Mouse (Mus musculus): Measurements from ENCODE around the gene Ei24. TPM values are rescaled to one million over a fixed set of nuclear protein-coding genes. Genes with fewer than 3 reads are reported as not detected.

Ei24 gene
- 61.7 and 68.7 TPM in 2 replicates for polyA plus RNA-seq (2014; fragmentation: Nextera tagmentation; extraction: Ambion mirVana)

GRCm38 (mm10) chr9:36796781-36797555, at the start of gene Ei24:
Gene Ei24 (minus strand): TSS chr9:36797393.
- Histone ChIP-seq H3K4me3 (ENCODE audit: low read depth, low read length) (peak within 1 kb of the TSS; percentile 95), H3K36me3 (ENCODE audit: control insufficient read depth, insufficient read depth, low read length) (no peaks in the 10 kb centered on the region), H3K9me3 (ENCODE audit: control insufficient read depth, low read length) (no peaks in the 10 kb centered on the region), H3K4me2 (replicated peaks; ENCODE audit: low read depth, low read length) (peak within 1 kb of the TSS; percentile 83), H3K27me3 (ENCODE audit: control insufficient read depth, insufficient read depth, low read length) (no peaks in the 10 kb centered on the region), H3K9ac (ENCODE audit: low read depth, low read length) (peak within 1 kb of the TSS; percentile 97), H3K4me1 (replicated peaks; ENCODE audit: control insufficient read depth, insufficient read depth, low read length) (no peaks in the 10 kb centered on the region), H3K27ac (ENCODE audit: low read depth, low read length) (0 out of 2 replicates have a peak within 1 kb of the TSS, but pooled peaks have one; percentile 2)
- peak; percentile 99 for ATAC-seq (ENCODE audit: low FRiP score)
- under 1% methylated on average over 64 of the region's 66 CpGs for WGBS
- peak; percentile 94 for DNase-seq (ENCODE audit: low spot score)

- DNase-seq (ENCODE audit: low spot score) = no peak
- Histone ChIP-seq H3K4me1 (replicated peaks; ENCODE audit: control insufficient read depth, insufficient read depth, low read length) (no peaks in the 10 kb centered on the region), H3K36me3 (ENCODE audit: control insufficient read depth, insufficient read depth, low read length) (peaks cover 8% of the 10 kb centered on the region; the same call in 1 of the 2 replicates), H3K27me3 (ENCODE audit: control insufficient read depth, insufficient read depth, low read length) (no peaks in the 10 kb centered on the region), H3K4me3 (ENCODE audit: low read depth, low read length) (no peak overlapping the region), H3K9me3 (ENCODE audit: control insufficient read depth, low read length) (no peaks in the 10 kb centered on the region), H3K9ac (ENCODE audit: low read depth, low read length) (no peak overlapping the region), H3K27ac (ENCODE audit: low read depth, low read length) (no peak overlapping the region), H3K4me2 (replicated peaks; ENCODE audit: low read depth, low read length) (no peak overlapping the region)
- ATAC-seq (ENCODE audit: low FRiP score) = no peak
- 58% methylated on average over 4 of the region's 4 CpGs for WGBS
Measured at GRCm38 (mm10) chr9:36846346-36846745, 49.2 kb upstream of the Ei24 start.

- Histone ChIP-seq H3K4me2 (replicated peaks; ENCODE audit: low read depth, low read length) (peak overlapping the region; percentile 76), H3K27me3 (ENCODE audit: control insufficient read depth, insufficient read depth, low read length) (no peaks in the 10 kb centered on the region), H3K27ac (ENCODE audit: low read depth, low read length) (peak overlapping the region; percentile 92), H3K4me3 (ENCODE audit: low read depth, low read length) (peak overlapping the region; percentile 74), H3K36me3 (ENCODE audit: control insufficient read depth, insufficient read depth, low read length) (no peaks in the 10 kb centered on the region), H3K9ac (ENCODE audit: low read depth, low read length) (peak overlapping the region; percentile 75), H3K9me3 (ENCODE audit: control insufficient read depth, low read length) (no peaks in the 10 kb centered on the region), H3K4me1 (replicated peaks; ENCODE audit: control insufficient read depth, insufficient read depth, low read length) (no peaks in the 10 kb centered on the region; the same call in 1 of the 2 replicates)
- DNase-seq (ENCODE audit: low spot score) (no peak), ATAC-seq (ENCODE audit: low FRiP score) (peak; percentile 25)
- WGBS = 36% methylated on average over 3 of the region's 3 CpGs
Measured at GRCm38 (mm10) chr9:36833914-36834313, 36.7 kb upstream of the Ei24 start.

- Histone ChIP-seq H3K4me3 (ENCODE audit: low read depth, low read length) (peak overlapping the region; percentile 74), H3K4me1 (replicated peaks; ENCODE audit: control insufficient read depth, insufficient read depth, low read length) (no peaks in the 10 kb centered on the region; the same call in 1 of the 2 replicates), H3K36me3 (ENCODE audit: control insufficient read depth, insufficient read depth, low read length) (no peaks in the 10 kb centered on the region), H3K9me3 (ENCODE audit: control insufficient read depth, low read length) (no peaks in the 10 kb centered on the region), H3K27me3 (ENCODE audit: control insufficient read depth, insufficient read depth, low read length) (no peaks in the 10 kb centered on the region), H3K27ac (ENCODE audit: low read depth, low read length) (peak overlapping the region; percentile 92), H3K9ac (ENCODE audit: low read depth, low read length) (peak overlapping the region; percentile 75), H3K4me2 (replicated peaks; ENCODE audit: low read depth, low read length) (peak overlapping the region; percentile 76)
- ATAC-seq (ENCODE audit: low FRiP score) = peak; percentile 82
- peak; percentile 71 for DNase-seq (ENCODE audit: low spot score)
- WGBS = 1% methylated on average over 31 of the region's 31 CpGs
Measured at GRCm38 (mm10) chr9:36833043-36833881, 36.1 kb upstream of the Ei24 start.

GRCm38 (mm10) chr9:36832529-36832928, 35.3 kb upstream of the Ei24 start:
- ATAC-seq (ENCODE audit: low FRiP score) (peak; percentile 92), DNase-seq (ENCODE audit: low spot score) (peak; percentile 95)
- Histone ChIP-seq H3K36me3 (ENCODE audit: control insufficient read depth, insufficient read depth, low read length) (no peaks in the 10 kb centered on the region), H3K4me1 (replicated peaks; ENCODE audit: control insufficient read depth, insufficient read depth, low read length) (no peaks in the 10 kb centered on the region; the same call in 1 of the 2 replicates), H3K4me2 (replicated peaks; ENCODE audit: low read depth, low read length) (peak overlapping the region; percentile 76), H3K9ac (ENCODE audit: low read depth, low read length) (peak overlapping the region; percentile 75), H3K9me3 (ENCODE audit: control insufficient read depth, low read length) (no peaks in the 10 kb centered on the region), H3K27me3 (ENCODE audit: control insufficient read depth, insufficient read depth, low read length) (no peaks in the 10 kb centered on the region), H3K27ac (ENCODE audit: low read depth, low read length) (peak overlapping the region; percentile 92), H3K4me3 (ENCODE audit: low read depth, low read length) (peak overlapping the region; percentile 74)
- under 1% methylated on average over 27 of the region's 32 CpGs for WGBS

- 80% methylated on average over 6 of the region's 6 CpGs for WGBS
- no peak for ATAC-seq (ENCODE audit: low FRiP score)
Measured at GRCm38 (mm10) chr9:36831401-36831800, 34.2 kb upstream of the Ei24 start.

GRCm38 (mm10) chr9:36826612-36827363, 29.6 kb upstream of the Ei24 start:
- WGBS = 63% methylated on average over 2 of the region's 2 CpGs
- Histone ChIP-seq H3K27ac (ENCODE audit: low read depth, low read length) (no peak overlapping the region), H3K27me3 (ENCODE audit: control insufficient read depth, insufficient read depth, low read length) (no peaks in the 10 kb centered on the region), H3K36me3 (ENCODE audit: control insufficient read depth, insufficient read depth, low read length) (no peaks in the 10 kb centered on the region), H3K9ac (ENCODE audit: low read depth, low read length) (no peak overlapping the region), H3K9me3 (ENCODE audit: control insufficient read depth, low read length) (no peaks in the 10 kb centered on the region), H3K4me2 (replicated peaks; ENCODE audit: low read depth, low read length) (no peak overlapping the region), H3K4me1 (replicated peaks; ENCODE audit: control insufficient read depth, insufficient read depth, low read length) (peaks cover 2% of the 10 kb centered on the region; the same call in 1 of the 2 replicates), H3K4me3 (ENCODE audit: low read depth, low read length) (no peak overlapping the region)
- DNase-seq (ENCODE audit: low spot score) (no peak), ATAC-seq (ENCODE audit: low FRiP score) (no peak)

More at GRCm38 (mm10) chr9:36831401-36831800, 34.2 kb upstream of the Ei24 start:
- no peaks in the 10 kb centered on the region; the same call in 1 of the 2 replicates for H3K4me1 ChIP-seq (replicated peaks; ENCODE audit: control insufficient read depth, insufficient read depth, low read length)
- no peak overlapping the region for H3K4me3 ChIP-seq (ENCODE audit: low read depth, low read length)
- no peak overlapping the region for H3K27ac ChIP-seq (ENCODE audit: low read depth, low read length)
- no peaks in the 10 kb centered on the region for H3K9me3 ChIP-seq (ENCODE audit: control insufficient read depth, low read length)
- H3K9ac ChIP-seq (ENCODE audit: low read depth, low read length) = no peak overlapping the region
- no peak overlapping the region for H3K4me2 ChIP-seq (replicated peaks; ENCODE audit: low read depth, low read length)
- H3K27me3 ChIP-seq (ENCODE audit: control insufficient read depth, insufficient read depth, low read length) = no peaks in the 10 kb centered on the region
- H3K36me3 ChIP-seq (ENCODE audit: control insufficient read depth, insufficient read depth, low read length) = no peaks in the 10 kb centered on the region
- no peak for DNase-seq (ENCODE audit: low spot score)

GRCm38 (mm10) chr9:36822024-36822423, 24.8 kb upstream of the Ei24 start:
- H3K9me3 ChIP-seq (ENCODE audit: control insufficient read depth, low read length) = no peaks in the 10 kb centered on the region

More at GRCm38 (mm10) chr9:36822024-36822423, 24.8 kb upstream of the Ei24 start:
- H3K4me3 ChIP-seq (ENCODE audit: low read depth, low read length) = peak overlapping the region; percentile 16
- peak; percentile 51 for ATAC-seq (ENCODE audit: low FRiP score)
- no peak for DNase-seq (ENCODE audit: low spot score)
- peak overlapping the region; percentile 90 for H3K27ac ChIP-seq (ENCODE audit: low read depth, low read length)
- 13% methylated on average over 2 of the region's 2 CpGs for WGBS
- peak overlapping the region; percentile 40 for H3K9ac ChIP-seq (ENCODE audit: low read depth, low read length)
- peaks cover 2% of the 10 kb centered on the region; the same call in 1 of the 2 replicates for H3K4me1 ChIP-seq (replicated peaks; ENCODE audit: control insufficient read depth, insufficient read depth, low read length)
- no peaks in the 10 kb centered on the region for H3K36me3 ChIP-seq (ENCODE audit: control insufficient read depth, insufficient read depth, low read length)
- H3K27me3 ChIP-seq (ENCODE audit: control insufficient read depth, insufficient read depth, low read length) = no peaks in the 10 kb centered on the region
- H3K4me2 ChIP-seq (replicated peaks; ENCODE audit: low read depth, low read length) = peak overlapping the region; percentile 31; the same call in 1 of the 2 replicates
